Mouse (Mus musculus) inflammation-experienced regulatory T-cells, adult 6 months (primary cell): ENCODE data around the gene Rnf141. TPM values are rescaled to one million over a fixed set of nuclear protein-coding genes. Genes with fewer than 3 reads are reported as not detected.
A peak's percentile ranks its signal among the peaks of the same experiment; 100 is the strongest.

ENCODE experiments used
- ATAC-seq: one replicate; pipeline ENCODE4 v1.8.0; 2017
- polyA plus RNA-seq, 3 experiments: library from polyadenylated mRNA; unstranded; fragments of 100-300 nt; shearing (Covaris generic); gene quantifications; one replicate each; pipeline ENCODE4 v1.2.1; 2017

Rnf141 gene
- polyA plus RNA-seq, 3 experiments from 2014 or later, result 13.0 to 20.0 (median 13.1) TPM

DNA sequence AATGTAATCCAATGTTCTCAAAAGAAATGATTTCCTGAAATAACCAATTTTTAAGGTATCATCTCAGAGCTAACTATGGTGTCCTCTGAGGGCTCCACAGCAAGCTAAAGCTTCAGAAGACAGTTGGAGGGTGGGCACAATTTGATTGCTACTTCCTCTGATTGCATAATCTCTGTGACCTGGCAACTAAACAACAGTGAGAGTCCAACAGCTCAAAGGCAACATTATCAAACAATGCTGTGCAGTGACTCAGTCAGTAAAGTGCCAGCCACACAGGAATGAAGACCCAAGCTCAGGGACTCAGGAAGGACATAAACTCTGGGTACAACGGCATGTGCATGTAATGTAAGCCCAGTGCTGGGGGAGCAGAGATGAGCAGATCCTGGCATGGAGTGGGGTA is 11.2 kb downstream of the Rnf141 start:
- ATAC-seq, result no peak

DNA sequence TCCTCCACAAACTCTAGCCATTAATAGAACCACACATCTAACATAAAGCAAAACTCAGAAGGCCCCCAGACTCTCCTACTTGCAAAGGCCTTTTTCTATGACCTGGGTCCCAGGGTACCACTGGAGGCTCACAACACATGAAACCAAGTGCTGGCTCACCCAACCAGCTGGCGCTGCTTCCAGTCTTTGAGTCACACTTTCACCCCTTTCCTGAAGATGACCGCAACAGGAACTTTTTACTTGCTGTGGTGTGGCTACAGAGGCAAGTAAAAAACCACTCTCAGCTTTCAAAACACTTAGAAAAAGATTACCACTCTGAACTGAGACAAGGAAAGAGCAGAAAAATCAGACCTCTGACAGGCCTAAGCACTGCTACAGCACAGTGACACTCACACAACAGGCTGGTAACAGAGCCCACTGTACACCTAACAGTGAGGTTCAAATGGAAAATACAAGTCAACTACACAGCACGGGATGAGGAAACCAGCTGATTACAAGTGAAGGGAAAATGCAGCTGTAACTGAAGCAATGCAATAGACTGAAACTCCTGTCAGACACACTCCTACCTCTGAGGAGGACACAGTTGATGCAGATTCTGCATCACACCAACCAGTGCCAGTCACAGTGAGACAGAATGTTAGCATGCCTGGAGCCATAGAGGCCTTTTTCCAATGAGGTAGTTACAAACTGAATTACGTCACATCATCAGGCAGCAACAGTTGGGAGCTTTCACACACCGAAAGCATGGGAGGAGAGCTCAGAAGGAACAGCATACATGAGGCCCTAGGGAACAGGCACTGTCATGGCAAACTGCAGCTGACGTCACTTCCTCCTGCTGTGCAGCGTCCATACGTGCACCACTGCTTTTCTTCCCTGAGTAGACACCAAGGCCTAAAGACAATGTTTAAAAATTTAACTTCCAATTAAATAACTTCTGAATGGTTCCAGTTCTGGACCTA is 20.0 kb downstream of the Rnf141 start:
- no peak for ATAC-seq

DNA sequence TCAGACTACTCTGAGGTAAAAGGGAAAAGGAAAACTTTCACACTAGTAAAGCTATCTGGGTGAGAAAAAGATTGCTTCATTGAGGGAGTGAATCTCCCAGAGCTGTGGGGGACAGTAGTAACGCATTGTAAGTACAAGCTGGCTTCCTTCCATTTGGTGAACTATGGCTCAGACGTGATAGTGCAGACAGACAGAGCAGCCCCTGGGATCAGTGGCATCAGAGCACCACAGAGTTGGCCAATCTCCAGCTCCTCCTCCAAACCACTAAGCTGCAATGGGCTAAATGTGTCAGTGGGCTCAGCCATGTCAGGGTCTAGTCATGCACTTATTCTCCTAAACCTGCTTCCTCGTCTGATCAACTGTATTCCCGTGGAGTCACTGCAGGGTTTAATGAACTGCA is 20.7 kb downstream of the Rnf141 start:
- no peak for ATAC-seq

- no peak for ATAC-seq
Observed at GRCm38 (mm10) chr7:110823076-110823475, 21.2 kb downstream of the Rnf141 start.

DNA sequence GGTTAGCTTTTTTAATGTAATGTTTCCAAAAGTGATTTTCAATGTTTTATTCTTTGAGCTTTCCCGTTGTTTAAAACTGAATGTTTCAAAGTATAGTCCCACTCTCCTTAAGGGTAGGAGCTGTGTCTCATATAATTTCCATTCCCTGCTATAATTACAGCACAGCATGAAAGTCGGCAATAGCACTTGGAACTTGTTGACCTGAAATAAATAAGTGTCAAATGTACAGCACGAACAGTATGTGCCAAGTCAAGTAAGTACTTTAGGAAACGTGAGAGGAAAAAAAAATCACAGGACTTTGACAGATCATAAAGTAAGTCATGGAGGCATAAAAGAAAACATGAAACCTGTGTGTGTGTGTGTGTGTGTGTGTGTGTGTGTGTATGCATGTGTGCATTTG is 22.2 kb downstream of the Rnf141 start:
- ATAC-seq, result no peak

DNA sequence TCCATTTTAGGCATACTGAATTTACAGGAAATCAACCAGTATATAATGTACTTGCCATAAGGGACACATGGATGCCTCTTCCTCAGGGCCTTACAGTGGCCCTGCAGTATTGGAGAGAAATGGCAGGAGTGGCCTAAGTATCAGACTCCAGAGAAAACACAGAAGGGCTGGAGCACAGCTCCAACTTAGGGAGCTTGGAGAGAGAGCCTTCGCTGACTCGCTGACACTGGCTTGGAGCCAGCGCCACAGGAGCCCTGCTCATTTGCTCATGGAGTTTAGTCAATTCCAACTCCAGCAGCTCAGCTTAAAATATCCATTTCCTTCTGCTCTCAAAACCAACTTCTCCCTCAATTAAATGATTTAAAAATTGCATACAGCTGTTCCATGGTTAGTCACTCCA is 22.6 kb downstream of the Rnf141 start:
- ATAC-seq, result no peak

DNA sequence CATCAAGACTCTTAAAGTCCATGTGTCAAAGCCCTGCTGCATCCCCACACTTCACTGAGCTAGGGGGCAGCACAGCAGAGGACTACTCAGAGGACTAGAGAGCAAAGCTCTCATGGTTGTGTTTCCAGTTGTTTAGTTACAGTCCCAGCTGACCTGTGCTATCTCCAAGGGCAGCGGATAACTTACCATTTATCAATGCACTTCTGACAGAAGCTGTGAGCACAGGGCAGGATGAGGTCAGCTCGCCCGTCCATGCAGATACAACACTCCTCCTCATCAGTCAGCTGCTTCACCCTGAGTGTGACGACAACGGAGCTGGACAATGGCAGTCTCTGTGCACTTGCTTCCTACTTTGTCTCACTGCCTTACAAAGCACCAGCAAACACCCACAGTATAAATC is 23.2 kb downstream of the Rnf141 start:
- no peak for ATAC-seq

GRCm38 (mm10) chr7:110818787-110819350 is 25.4 kb downstream of the Rnf141 start:
- ATAC-seq, result no peak

DNA sequence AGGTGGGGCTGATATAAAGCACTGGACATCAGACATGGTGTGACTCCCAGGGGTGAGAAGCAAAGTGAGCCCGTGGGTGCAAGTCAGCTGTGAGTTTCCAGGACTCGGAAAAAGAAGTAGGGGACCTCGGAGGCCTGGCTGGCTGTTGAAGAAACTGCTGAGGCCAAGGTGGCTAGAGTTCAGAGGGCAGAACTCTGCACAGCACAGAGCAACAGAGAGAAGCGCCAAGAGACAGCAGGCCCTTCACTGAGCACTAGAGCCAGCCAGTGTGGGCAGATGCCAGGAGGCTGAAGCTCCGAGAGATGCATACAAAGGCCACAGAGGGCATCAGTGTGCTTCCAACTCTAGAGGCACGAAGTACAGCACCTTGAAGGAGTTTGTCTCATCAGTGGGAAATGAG is 26.1 kb downstream of the Rnf141 start:
- no peak for ATAC-seq

- ATAC-seq, result peak; percentile 88
Observed at GRCm38 (mm10) chr7:110816037-110816436, 28.2 kb downstream of the Rnf141 start.

DNA sequence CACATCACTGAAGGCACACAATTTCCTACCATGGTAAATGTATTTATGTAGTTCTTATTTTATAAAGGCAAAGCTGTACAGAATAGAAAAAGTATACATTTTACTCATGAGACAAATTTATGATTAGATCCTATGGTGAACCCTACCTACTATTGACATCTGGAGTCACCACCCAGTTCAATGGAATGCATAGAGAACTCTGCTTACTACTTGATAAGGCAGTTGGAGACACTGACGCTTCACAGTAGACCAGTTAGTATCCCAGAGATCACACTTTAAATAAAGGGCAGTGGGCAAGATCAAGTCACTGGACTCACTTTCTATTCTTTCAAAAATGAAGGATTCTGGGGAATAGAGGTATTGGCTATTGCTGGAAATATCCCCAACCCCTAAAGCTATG is 30.3 kb downstream of the Rnf141 start:
- ATAC-seq, result no peak

GRCm38 (mm10) chr7:110811529-110811928 is 32.7 kb downstream of the Rnf141 start:
- no peak for ATAC-seq

DNA sequence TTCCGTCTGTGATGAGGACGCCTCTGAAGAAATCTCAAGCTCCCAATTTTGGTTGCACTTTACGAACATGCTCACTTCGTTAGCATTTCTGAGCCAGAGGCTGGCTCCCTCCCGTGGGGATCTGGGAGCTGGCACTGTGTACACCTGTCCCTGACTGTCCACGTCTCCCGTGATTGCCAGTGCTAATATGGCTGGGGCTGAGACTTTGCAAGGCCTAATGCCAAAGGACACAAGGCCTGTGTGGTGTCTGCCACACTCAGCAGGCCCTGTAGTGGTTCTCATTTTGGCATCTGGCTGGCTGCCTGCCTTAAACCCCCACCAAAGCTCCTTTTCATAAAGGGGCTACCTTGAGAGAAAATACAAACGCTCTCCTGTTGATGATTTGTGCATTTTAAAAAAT is 33.3 kb downstream of the Rnf141 start:
- no peak for ATAC-seq

- ATAC-seq, result no peak
Observed at GRCm38 (mm10) chr7:110809585-110810557, 34.4 kb downstream of the Rnf141 start.

- ATAC-seq, result no peak
Observed at GRCm38 (mm10) chr7:110808962-110809361, 35.3 kb downstream of the Rnf141 start.

GRCm38 (mm10) chr7:110807460-110808030 is 36.7 kb downstream of the Rnf141 start:
- ATAC-seq, result no peak

DNA sequence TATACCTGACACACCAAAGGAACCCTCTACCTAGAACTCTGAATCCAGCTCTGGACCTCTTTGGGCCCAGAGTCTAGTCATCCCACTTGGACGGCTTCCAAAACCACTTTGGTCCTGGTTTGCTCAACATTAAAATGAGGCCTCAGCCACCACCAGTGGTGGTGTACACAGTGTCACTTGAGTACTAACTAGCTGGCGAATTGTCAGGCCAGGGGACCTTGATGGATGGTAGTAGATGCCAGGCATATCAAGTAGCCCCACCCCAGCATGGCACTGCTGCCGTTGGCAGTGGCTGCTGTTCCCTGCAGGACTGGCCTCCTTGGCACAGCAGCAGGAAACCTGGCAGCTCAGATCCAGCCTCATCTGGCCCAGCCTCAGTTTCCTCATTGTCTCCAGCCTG is 40.0 kb downstream of the Rnf141 start:
- ATAC-seq, result no peak

- ATAC-seq, result no peak
Observed at GRCm38 (mm10) chr7:110803131-110803530, 41.1 kb downstream of the Rnf141 start.

DNA sequence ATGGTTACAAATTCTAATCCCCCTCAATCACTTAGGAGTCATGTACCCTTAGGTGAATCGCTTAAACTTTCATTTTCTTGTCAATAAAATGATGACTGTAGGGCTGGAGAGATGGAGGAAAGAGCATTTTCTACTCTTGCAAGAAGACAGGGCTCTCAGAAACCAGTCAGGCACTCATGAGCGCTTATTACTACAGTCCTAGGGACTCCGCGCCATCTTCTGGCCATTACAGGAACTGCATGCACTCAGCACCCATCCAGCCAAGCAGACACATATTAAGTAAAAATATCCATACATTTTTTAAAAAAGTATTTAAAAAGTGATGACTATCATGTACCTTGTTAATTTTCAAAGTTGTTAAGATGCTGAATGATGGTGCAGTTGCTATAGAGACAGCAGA is 43.2 kb downstream of the Rnf141 start:
- ATAC-seq, result peak; percentile 45

GRCm38 (mm10) chr7:110797722-110798409 is 46.4 kb downstream of the Rnf141 start:
- ATAC-seq, result no peak

DNA sequence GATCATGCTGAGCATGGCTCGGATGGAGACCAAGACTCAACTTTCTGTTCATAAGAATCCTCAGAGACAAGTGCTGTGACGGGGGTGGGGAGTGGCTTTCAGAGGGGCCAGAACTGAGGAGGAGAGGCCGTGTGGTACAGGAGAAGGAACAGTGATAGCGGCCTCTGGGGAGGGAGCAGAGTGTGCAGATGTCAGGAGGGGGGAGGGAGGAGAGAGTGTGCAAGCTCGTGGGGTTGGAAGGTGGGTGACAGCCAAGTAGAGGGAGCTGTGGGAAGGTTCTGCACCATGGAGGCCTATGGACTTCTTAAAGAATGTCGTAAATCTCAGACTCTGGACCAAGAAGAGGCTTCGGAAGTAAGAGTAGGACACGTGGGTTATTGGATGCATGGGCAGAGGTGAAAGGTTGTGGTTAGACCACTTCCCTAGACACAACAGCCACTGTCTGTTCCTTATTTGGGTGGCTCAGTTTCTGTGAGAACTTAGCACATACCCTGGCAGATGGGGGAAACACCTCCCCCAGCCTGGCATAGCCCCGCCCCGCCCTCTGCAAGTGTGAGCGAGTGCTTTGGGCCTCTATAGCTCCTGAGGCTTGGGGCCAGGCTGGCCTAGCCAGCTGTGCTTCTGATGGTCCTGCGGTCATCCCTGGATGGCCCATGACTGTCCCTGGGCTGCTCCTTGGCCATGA is 47.7 kb downstream of the Rnf141 start:
- ATAC-seq, result peak; percentile 98
